Mouse (Mus musculus) small intestine, adult 2 months (tissue): ENCODE measurements around the gene Pcx.

ENCODE experiments used
- CTCF ChIP-seq: fragments of 200-500 bp; IDR thresholded peaks from 2 replicates; pipeline ENCODE4 v1.5.1; 2012; ENCODE audit warnings: low read depth, mild to moderate bottlenecking, control low read depth, inconsistent platforms, low read length, moderate library complexity, mixed read lengths; ENCODE audit not compliant: insufficient replicate concordance, insufficient read length; ENCODE audit errors: extremely low read depth
- POLR2A ChIP-seq: fragments of 200-500 bp; IDR thresholded peaks from 2 replicates; pipeline ENCODE4 v1.6.1; 2012; ENCODE audit warnings: low read depth, mild to moderate bottlenecking, control low read depth, inconsistent platforms, low read length, moderate library complexity

GRCm38 (mm10) chr19:4498062-4498933 lies 12.0 kb upstream of the Pcx start, which contains the start of gene 2010003K11Rik:
- TF ChIP-seq POLR2A = peak; percentile 39; the same call in 1 of the 2 replicates
- TF ChIP-seq CTCF = no peak
